8 mouse cellular contexts compared by ENCODE assay signal in the genomic region with DNA sequence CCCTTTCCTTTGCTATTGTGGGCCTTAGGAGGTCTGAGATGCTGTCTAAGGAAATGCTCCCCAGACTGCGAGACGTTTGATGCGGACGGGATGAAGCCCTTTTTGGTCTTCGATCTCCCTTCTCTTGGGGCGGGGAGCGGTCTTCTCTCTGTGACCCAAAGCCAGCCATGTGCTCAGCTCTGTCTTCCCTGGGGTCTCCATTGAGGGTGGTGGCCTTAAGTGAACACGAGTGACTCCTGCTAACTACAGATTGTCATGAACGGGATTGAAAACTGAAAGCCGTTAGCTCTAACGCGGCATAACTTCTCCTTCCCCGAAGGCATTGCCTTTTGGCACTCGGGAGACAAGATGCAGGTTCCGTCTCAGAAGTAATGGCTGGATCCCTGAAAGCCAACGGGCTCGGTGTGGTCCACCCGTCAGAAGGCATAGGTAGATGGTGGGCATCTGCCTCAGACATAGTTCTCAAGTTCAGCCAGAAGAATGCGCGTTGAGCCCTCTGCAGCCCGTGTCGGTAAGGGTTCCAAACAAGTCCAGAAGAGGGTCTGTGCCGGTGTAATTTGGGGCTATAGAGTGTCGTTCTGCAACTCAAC. TPM values are rescaled to one million over a fixed set of nuclear protein-coding genes. Genes with fewer than 3 reads are reported as not detected.
DNase-seq lines count a peak whose midpoint lies in the region; ATAC-seq and TF ChIP-seq lines count a peak whose summit lies in the region.

No protein-coding gene starts in this region.

- peak overlapping the region; percentile 83 for H3K27ac ChIP-seq in kidney, embryonic 15.5 days
- no peak overlapping the region for H3K27ac ChIP-seq in cortical plate, adult 2 months (ENCODE audit: insufficient read depth, low read length)
- peak overlapping the region; percentile 68 for H3K27ac ChIP-seq in hindbrain, embryonic 14.5 days
- H3K27ac ChIP-seq in midbrain, embryonic 12.5 days (replicated peaks): peak overlapping the region; percentile 43; the same call in 1 of the 2 replicates

- peak overlapping the region; percentile 90 for H3K9ac ChIP-seq in kidney, embryonic 15.5 days
- H3K9ac ChIP-seq in hindbrain, embryonic 14.5 days: peak overlapping the region; percentile 87
- peak overlapping the region; percentile 84 for H3K9ac ChIP-seq in midbrain, embryonic 12.5 days (replicated peaks)

- peak overlapping the region; percentile 72 for H3K4me2 ChIP-seq in kidney, embryonic 15.5 days
- H3K4me2 ChIP-seq in hindbrain, embryonic 14.5 days (replicated peaks): peak overlapping the region; percentile 84
- peak overlapping the region; percentile 91 for H3K4me2 ChIP-seq in midbrain, embryonic 12.5 days (replicated peaks)

- peaks cover 4% of the 10 kb centered on the region; the same call in 1 of the 2 replicates for H3K27me3 ChIP-seq in kidney, embryonic 15.5 days
- no peaks in the 10 kb centered on the region for H3K27me3 ChIP-seq in hindbrain, embryonic 14.5 days (ENCODE audit: control insufficient read depth, insufficient read depth, low read length)
- no peaks in the 10 kb centered on the region for H3K27me3 ChIP-seq in midbrain, embryonic 12.5 days

- no peaks in the 10 kb centered on the region for H3K9me3 ChIP-seq in kidney, embryonic 15.5 days (replicated peaks)
- no peaks in the 10 kb centered on the region for H3K9me3 ChIP-seq in hindbrain, embryonic 14.5 days (ENCODE audit: control insufficient read depth, low read length)
- H3K9me3 ChIP-seq in midbrain, embryonic 12.5 days: no peaks in the 10 kb centered on the region

- ATAC-seq in kidney, embryonic 15.5 days (replicated peaks; ENCODE audit: low FRiP score): peak; percentile 7; the same call in 1 of the 2 replicates
- no peak; the same call in 1 of the 2 replicates for ATAC-seq in hindbrain, embryonic 14.5 days (ENCODE audit: low FRiP score)
- ATAC-seq in midbrain, embryonic 12.5 days (ENCODE audit: low FRiP score, low read depth): peak; percentile 3; the same call in 1 of the 2 replicates

- H3K4me1 ChIP-seq in kidney, embryonic 15.5 days: peaks cover 53% of the 10 kb centered on the region
- no peaks in the 10 kb centered on the region; the same call in 1 of the 2 replicates for H3K4me1 ChIP-seq in cortical plate, adult 2 months (ENCODE audit: control insufficient read depth, insufficient read depth, low read length)
- H3K4me1 ChIP-seq in hindbrain, embryonic 14.5 days (replicated peaks; ENCODE audit: control insufficient read depth, insufficient read depth, low read length): peaks cover 31% of the 10 kb centered on the region
- peaks cover 31% of the 10 kb centered on the region for H3K4me1 ChIP-seq in midbrain, embryonic 12.5 days

- no peak for TF ChIP-seq CTCF in cortical plate, adult 2 months (IDR thresholded peaks at IDR 0.05; ENCODE audit: extremely low read depth, insufficient read depth, low read length)

- TF ChIP-seq POLR2A in cortical plate, adult 2 months (IDR thresholded peaks at IDR 0.05; ENCODE audit: extremely low read depth, insufficient read depth, low read length): no peak; the same call in 1 of the 2 replicates

- H3K36me3 ChIP-seq in kidney, embryonic 15.5 days: peaks cover 43% of the 10 kb centered on the region
- peaks cover 42% of the 10 kb centered on the region for H3K36me3 ChIP-seq in hindbrain, embryonic 14.5 days (replicated peaks; ENCODE audit: control insufficient read depth, insufficient read depth)
- H3K36me3 ChIP-seq in midbrain, embryonic 12.5 days: peaks cover 37% of the 10 kb centered on the region

- no peak for DNase-seq in kidney, postnatal 14 days
- DNase-seq in hindbrain, embryonic 14.5 days (ENCODE audit: low spot score): no peak
- no peak for DNase-seq in urinary bladder, adult 2 months (ENCODE audit: low spot score)
- DNase-seq in spleen, postnatal 36 days (ENCODE audit: low spot score in 2 of 2): no peak
- DNase-seq in right cerebral cortex, adult 2 months (ENCODE audit: low spot score in 2 of 2): no peak

- WGBS in kidney, embryonic 15.5 days: under 1% methylated on average over 24 of the region's 24 CpGs
- WGBS in hindbrain, embryonic 14.5 days: under 1% methylated on average over 24 of the region's 24 CpGs
- WGBS in midbrain, embryonic 12.5 days: under 1% methylated on average over 24 of the region's 24 CpGs

- peak overlapping the region; percentile 88 for H3K4me3 ChIP-seq in kidney, embryonic 15.5 days (replicated peaks)
- peak overlapping the region; percentile 91 for H3K4me3 ChIP-seq in cortical plate, adult 2 months (ENCODE audit: insufficient read depth, low read length)
- H3K4me3 ChIP-seq in hindbrain, embryonic 14.5 days (replicated peaks; ENCODE audit: low read length): peak overlapping the region; percentile 74
- peak overlapping the region; percentile 70 for H3K4me3 ChIP-seq in midbrain, embryonic 12.5 days

RNA-seq across cellular contexts. Expression of a gene that starts 17.8 kb away (rescaled TPM):
- 13.7 and 16.0 TPM in 2 replicates for polyA plus RNA-seq in kidney, embryonic 15.5 days (2015; fragmentation: Nextera tagmentation; extraction: Ambion mirVana)
- polyA plus RNA-seq in cortical plate, adult 2 months (2012; rRNA removed): 49.6 and 49.8 TPM in 2 replicates
- 26.5 and 29.7 TPM in 2 replicates for polyA plus RNA-seq in hindbrain, embryonic 14.5 days (2014; fragmentation: Nextera tagmentation; extraction: Ambion mirVana)
- polyA plus RNA-seq in midbrain, embryonic 12.5 days (2016; fragmentation: Nextera tagmentation; extraction: Ambion mirVana): 2.8 and 3.5 TPM in 2 replicates
- 156 and 160 TPM in 2 replicates for polyA plus RNA-seq in urinary bladder, adult 2 months (2012; rRNA removed)

RNA-seq across cellular contexts. Expression of a gene that starts 18.6 kb away (rescaled TPM):
- 1.1 and 1.6 TPM in 2 replicates for polyA plus RNA-seq in kidney, embryonic 15.5 days (2015; fragmentation: Nextera tagmentation; extraction: Ambion mirVana)
- 8.2 and 8.4 TPM in 2 replicates for polyA plus RNA-seq in cortical plate, adult 2 months (2012; rRNA removed)
- polyA plus RNA-seq in hindbrain, embryonic 14.5 days (2014; fragmentation: Nextera tagmentation; extraction: Ambion mirVana): 2.8 and 3.5 TPM in 2 replicates
- polyA plus RNA-seq in midbrain, embryonic 12.5 days (2016; fragmentation: Nextera tagmentation; extraction: Ambion mirVana): 0.37 and 0.63 TPM in 2 replicates
- polyA plus RNA-seq in urinary bladder, adult 2 months (2012; rRNA removed): 2.0 and 3.1 TPM in 2 replicates

RNA-seq across cellular contexts. Expression of a gene that starts 45.1 kb away (rescaled TPM):
- 9.5 and 9.8 TPM in 2 replicates for polyA plus RNA-seq in kidney, embryonic 15.5 days (2015; fragmentation: Nextera tagmentation; extraction: Ambion mirVana)
- polyA plus RNA-seq in cortical plate, adult 2 months (2012; rRNA removed): 1.8 and 2.1 TPM in 2 replicates
- polyA plus RNA-seq in hindbrain, embryonic 14.5 days (2014; fragmentation: Nextera tagmentation; extraction: Ambion mirVana): 1.1 and 1.2 TPM in 2 replicates
- polyA plus RNA-seq in midbrain, embryonic 12.5 days (2016; fragmentation: Nextera tagmentation; extraction: Ambion mirVana): 1.1 and 1.8 TPM in 2 replicates
- 15.4 and 17.0 TPM in 2 replicates for polyA plus RNA-seq in urinary bladder, adult 2 months (2012; rRNA removed)
